Mouse (Mus musculus): ENCODE measurements around the gene Figla. TPM values are rescaled to one million over a fixed set of nuclear protein-coding genes. Genes with fewer than 3 reads are reported as not detected.
A peak's percentile ranks its signal among the peaks of the same experiment; 100 is the strongest.

Figla gene
- polyA plus RNA-seq, 1 experiment from 2014 or later: not detected

GRCm38 (mm10) chr6:86038901-86039300, 22.9 kb downstream of the Figla start:
- Histone ChIP-seq H3K9me3 (ENCODE audit: control insufficient read depth, low read length) (no peaks in the 10 kb centered on the region), H3K27ac (ENCODE audit: low read depth, low read length) (no peak overlapping the region), H3K27me3 (ENCODE audit: control insufficient read depth, insufficient read depth, low read length) (no peaks in the 10 kb centered on the region), H3K4me2 (replicated peaks; ENCODE audit: low read depth, low read length) (no peak overlapping the region), H3K9ac (ENCODE audit: low read depth, low read length) (no peak overlapping the region), H3K4me1 (ENCODE audit: control insufficient read depth, insufficient read depth, low read length) (no peaks in the 10 kb centered on the region), H3K36me3 (ENCODE audit: control insufficient read depth, insufficient read depth, low read length) (no peaks in the 10 kb centered on the region), H3K4me3 (ENCODE audit: low read length) (no peak overlapping the region)
- 67% methylated on average over 2 of the region's 2 CpGs for WGBS
- ATAC-seq (ENCODE audit: low FRiP score, low TSS enrichment): no peak

- Histone ChIP-seq H3K27ac (ENCODE audit: low read depth, low read length) (no peak overlapping the region), H3K27me3 (ENCODE audit: control insufficient read depth, insufficient read depth, low read length) (no peaks in the 10 kb centered on the region), H3K4me2 (replicated peaks; ENCODE audit: low read depth, low read length) (no peak overlapping the region), H3K4me1 (ENCODE audit: control insufficient read depth, insufficient read depth, low read length) (no peaks in the 10 kb centered on the region), H3K9ac (ENCODE audit: low read depth, low read length) (no peak overlapping the region), H3K36me3 (ENCODE audit: control insufficient read depth, insufficient read depth, low read length) (no peaks in the 10 kb centered on the region), H3K4me3 (ENCODE audit: low read length) (no peak overlapping the region), H3K9me3 (ENCODE audit: control insufficient read depth, low read length) (no peaks in the 10 kb centered on the region)
- WGBS: 87% methylated on average over 1 of the region's 1 CpGs
- no peak for ATAC-seq (ENCODE audit: low FRiP score, low TSS enrichment)
Observed at GRCm38 (mm10) chr6:86040140-86040539, 24.2 kb downstream of the Figla start.

- no peak overlapping the region for H3K4me2 ChIP-seq (replicated peaks; ENCODE audit: low read depth, low read length)
- H3K36me3 ChIP-seq (ENCODE audit: control insufficient read depth, insufficient read depth, low read length): no peaks in the 10 kb centered on the region
- H3K27ac ChIP-seq (ENCODE audit: low read depth, low read length): no peak overlapping the region
- H3K4me3 ChIP-seq (ENCODE audit: low read length): no peak overlapping the region
- no peaks in the 10 kb centered on the region for H3K27me3 ChIP-seq (ENCODE audit: control insufficient read depth, insufficient read depth, low read length)
- no peak overlapping the region for H3K9ac ChIP-seq (ENCODE audit: low read depth, low read length)
- no peaks in the 10 kb centered on the region for H3K9me3 ChIP-seq (ENCODE audit: control insufficient read depth, low read length)
- no peaks in the 10 kb centered on the region for H3K4me1 ChIP-seq (ENCODE audit: control insufficient read depth, insufficient read depth, low read length)
- ATAC-seq (ENCODE audit: low FRiP score, low TSS enrichment): peak; percentile 64; the same call in 1 of the 2 replicates
- 64% methylated on average over 11 of the region's 11 CpGs for WGBS
Observed at GRCm38 (mm10) chr6:86047510-86047909, 31.5 kb downstream of the Figla start.

GRCm38 (mm10) chr6:86048509-86048908, 32.5 kb downstream of the Figla start:
- WGBS: 52% methylated on average over 5 of the region's 5 CpGs
- Histone ChIP-seq H3K4me1 (ENCODE audit: control insufficient read depth, insufficient read depth, low read length) (no peaks in the 10 kb centered on the region), H3K9ac (ENCODE audit: low read depth, low read length) (no peak overlapping the region), H3K4me3 (ENCODE audit: low read length) (no peak overlapping the region), H3K27ac (ENCODE audit: low read depth, low read length) (no peak overlapping the region), H3K36me3 (ENCODE audit: control insufficient read depth, insufficient read depth, low read length) (no peaks in the 10 kb centered on the region), H3K4me2 (replicated peaks; ENCODE audit: low read depth, low read length) (no peak overlapping the region), H3K27me3 (ENCODE audit: control insufficient read depth, insufficient read depth, low read length) (no peaks in the 10 kb centered on the region; the same call in 1 of the 2 replicates), H3K9me3 (ENCODE audit: control insufficient read depth, low read length) (no peaks in the 10 kb centered on the region)
- peak; percentile 38; the same call in 1 of the 2 replicates for ATAC-seq (ENCODE audit: low FRiP score, low TSS enrichment)

- no peaks in the 10 kb centered on the region for H3K9me3 ChIP-seq (ENCODE audit: control insufficient read depth, low read length)
- H3K4me2 ChIP-seq (replicated peaks; ENCODE audit: low read depth, low read length): no peak overlapping the region
- no peak overlapping the region for H3K4me3 ChIP-seq (ENCODE audit: low read length)
- H3K4me1 ChIP-seq (ENCODE audit: control insufficient read depth, insufficient read depth, low read length): no peaks in the 10 kb centered on the region
- ATAC-seq (ENCODE audit: low FRiP score, low TSS enrichment): no peak
- no peaks in the 10 kb centered on the region for H3K36me3 ChIP-seq (ENCODE audit: control insufficient read depth, insufficient read depth, low read length)
- 57% methylated on average over 6 of the region's 6 CpGs for WGBS
- no peaks in the 10 kb centered on the region; the same call in 1 of the 2 replicates for H3K27me3 ChIP-seq (ENCODE audit: control insufficient read depth, insufficient read depth, low read length)
- H3K27ac ChIP-seq (ENCODE audit: low read depth, low read length): no peak overlapping the region
- H3K9ac ChIP-seq (ENCODE audit: low read depth, low read length): no peak overlapping the region
Observed at GRCm38 (mm10) chr6:86050586-86051268, 34.8 kb downstream of the Figla start.

- Histone ChIP-seq H3K27me3 (ENCODE audit: control insufficient read depth, insufficient read depth, low read length) (no peaks in the 10 kb centered on the region; the same call in 1 of the 2 replicates), H3K9me3 (ENCODE audit: control insufficient read depth, low read length) (no peaks in the 10 kb centered on the region), H3K27ac (ENCODE audit: low read depth, low read length) (no peak overlapping the region), H3K4me1 (ENCODE audit: control insufficient read depth, insufficient read depth, low read length) (no peaks in the 10 kb centered on the region), H3K9ac (ENCODE audit: low read depth, low read length) (no peak overlapping the region), H3K4me2 (replicated peaks; ENCODE audit: low read depth, low read length) (no peak overlapping the region), H3K36me3 (ENCODE audit: control insufficient read depth, insufficient read depth, low read length) (no peaks in the 10 kb centered on the region), H3K4me3 (ENCODE audit: low read length) (no peak overlapping the region)
- ATAC-seq (ENCODE audit: low FRiP score, low TSS enrichment): peak; percentile 71; the same call in 1 of the 2 replicates
- 40% methylated on average over 7 of the region's 7 CpGs for WGBS
Observed at GRCm38 (mm10) chr6:86052032-86052459, 36.1 kb downstream of the Figla start.

GRCm38 (mm10) chr6:86052556-86052955, 36.6 kb downstream of the Figla start:
- Histone ChIP-seq H3K4me3 (ENCODE audit: low read length) (no peak overlapping the region), H3K9ac (ENCODE audit: low read depth, low read length) (no peak overlapping the region), H3K36me3 (ENCODE audit: control insufficient read depth, insufficient read depth, low read length) (no peaks in the 10 kb centered on the region), H3K27me3 (ENCODE audit: control insufficient read depth, insufficient read depth, low read length) (no peaks in the 10 kb centered on the region; the same call in 1 of the 2 replicates), H3K27ac (ENCODE audit: low read depth, low read length) (no peak overlapping the region), H3K4me1 (ENCODE audit: control insufficient read depth, insufficient read depth, low read length) (no peaks in the 10 kb centered on the region), H3K4me2 (replicated peaks; ENCODE audit: low read depth, low read length) (no peak overlapping the region), H3K9me3 (ENCODE audit: control insufficient read depth, low read length) (no peaks in the 10 kb centered on the region)
- ATAC-seq (ENCODE audit: low FRiP score, low TSS enrichment): no peak
- WGBS: 7% methylated on average over 4 of the region's 4 CpGs

- H3K4me1 ChIP-seq (ENCODE audit: control insufficient read depth, insufficient read depth, low read length): no peaks in the 10 kb centered on the region
- no peaks in the 10 kb centered on the region for H3K9me3 ChIP-seq (ENCODE audit: control insufficient read depth, low read length)
- H3K4me3 ChIP-seq (ENCODE audit: low read length): no peak overlapping the region
- no peak overlapping the region for H3K9ac ChIP-seq (ENCODE audit: low read depth, low read length)
- H3K36me3 ChIP-seq (ENCODE audit: control insufficient read depth, insufficient read depth, low read length): no peaks in the 10 kb centered on the region
- no peak overlapping the region for H3K27ac ChIP-seq (ENCODE audit: low read depth, low read length)
- H3K4me2 ChIP-seq (replicated peaks; ENCODE audit: low read depth, low read length): no peak overlapping the region
- 47% methylated on average over 4 of the region's 4 CpGs for WGBS
- no peak for ATAC-seq (ENCODE audit: low FRiP score, low TSS enrichment)
- H3K27me3 ChIP-seq (ENCODE audit: control insufficient read depth, insufficient read depth, low read length): no peaks in the 10 kb centered on the region; the same call in 1 of the 2 replicates
Observed at GRCm38 (mm10) chr6:86053099-86053498, 37.1 kb downstream of the Figla start.

GRCm38 (mm10) chr6:86053594-86053993, 37.6 kb downstream of the Figla start:
- no peaks in the 10 kb centered on the region for H3K9me3 ChIP-seq (ENCODE audit: control insufficient read depth, low read length)
- ATAC-seq (ENCODE audit: low FRiP score, low TSS enrichment): no peak
- no peaks in the 10 kb centered on the region for H3K4me1 ChIP-seq (ENCODE audit: control insufficient read depth, insufficient read depth, low read length)
- H3K27me3 ChIP-seq (ENCODE audit: control insufficient read depth, insufficient read depth, low read length): no peaks in the 10 kb centered on the region; the same call in 1 of the 2 replicates
- H3K9ac ChIP-seq (ENCODE audit: low read depth, low read length): no peak overlapping the region
- H3K4me3 ChIP-seq (ENCODE audit: low read length): no peak overlapping the region
- no peak overlapping the region for H3K27ac ChIP-seq (ENCODE audit: low read depth, low read length)
- WGBS: 76% methylated on average over 5 of the region's 5 CpGs
- H3K36me3 ChIP-seq (ENCODE audit: control insufficient read depth, insufficient read depth, low read length): no peaks in the 10 kb centered on the region
- no peak overlapping the region for H3K4me2 ChIP-seq (replicated peaks; ENCODE audit: low read depth, low read length)

Data from kidney, embryonic 14.5 days (tissue).